Mouse (Mus musculus) heart, postnatal 10 days (tissue): ENCODE measurements around the gene Cbx6. TPM values are rescaled to one million over a fixed set of nuclear protein-coding genes. Genes with fewer than 3 reads are reported as not detected.

Experiments used
- DNase-seq, 2 experiments: peaks; one replicate each; pipeline ENCODE4 v3.0.0; 2021
- intact Hi-C: fragments of 180-260 bp; cut with DNase I; formaldehyde crosslinking; loops from one replicate; pipeline ENCODE4 v1.15.1; 2025
- total RNA-seq, 2 experiments: library from RNA; stranded (reverse); gene quantifications; 2 replicates each; pipeline ENCODE4 v1.2.3; 2021

Gene Cbx6
- total RNA-seq, 2 experiments from 2014 or later: 40.7 to 48.7 TPM

- DNase-seq: no peak
- intact Hi-C loops: no loop called here
Measured at GRCm38 (mm10) chr15:79805246-79805645, 29.2 kb downstream of the Cbx6 start.

- intact Hi-C loops: no loop called here
- DNase-seq: peak; percentile 57 to 58
Measured at GRCm38 (mm10) chr15:79804352-79805071, 30.0 kb downstream of the Cbx6 start, which contains the start of gene Nptxr. Gene Nptxr, minus strand, starts transcription at chr15:79804766.

GRCm38 (mm10) chr15:79803533-79804351, 30.7 kb downstream of the Cbx6 start:
- peak in 1 of 2 experiments; percentile 48 for DNase-seq
- intact Hi-C loops: no loop called here

- intact Hi-C loops: no loop called here
Measured at GRCm38 (mm10) chr15:79802304-79802703, 32.2 kb downstream of the Cbx6 start.

GRCm38 (mm10) chr15:79801646-79802045, 32.8 kb downstream of the Cbx6 start:
- no peak for DNase-seq
- intact Hi-C loops: no loop called here

More at GRCm38 (mm10) chr15:79802304-79802703, 32.2 kb downstream of the Cbx6 start:
- no peak for DNase-seq

GRCm38 (mm10) chr15:79800701-79801100, 33.8 kb downstream of the Cbx6 start:
- no peak for DNase-seq
- intact Hi-C loops: no loop called here

GRCm38 (mm10) chr15:79798591-79798990, 35.9 kb downstream of the Cbx6 start:
- intact Hi-C loops: no loop called here
- DNase-seq: no peak

GRCm38 (mm10) chr15:79797680-79798079, 36.8 kb downstream of the Cbx6 start:
- intact Hi-C loops: no loop called here
- DNase-seq: no peak

- intact Hi-C loops: no loop called here
Measured at GRCm38 (mm10) chr15:79797096-79797495, 37.4 kb downstream of the Cbx6 start.

GRCm38 (mm10) chr15:79796256-79796655, 38.2 kb downstream of the Cbx6 start:
- no peak for DNase-seq
- intact Hi-C loops: no loop called here

More at GRCm38 (mm10) chr15:79797096-79797495, 37.4 kb downstream of the Cbx6 start:
- no peak for DNase-seq

- intact Hi-C loops: no loop called here
- DNase-seq: peak in 1 of 2 experiments; percentile 36
Measured at GRCm38 (mm10) chr15:79794173-79794572, 40.3 kb downstream of the Cbx6 start.

- intact Hi-C loops: no loop called here
Measured at GRCm38 (mm10) chr15:79793076-79793475, 41.4 kb downstream of the Cbx6 start.

GRCm38 (mm10) chr15:79792455-79792854, 42.0 kb downstream of the Cbx6 start:
- DNase-seq: no peak
- intact Hi-C loops: no loop called here

More at GRCm38 (mm10) chr15:79793076-79793475, 41.4 kb downstream of the Cbx6 start:
- no peak for DNase-seq

- intact Hi-C loops: no loop called here
- DNase-seq: peak; percentile 72 to 82
Measured at GRCm38 (mm10) chr15:79791502-79791901, 43.0 kb downstream of the Cbx6 start.

- no peak for DNase-seq
- intact Hi-C loops: no loop called here
Measured at GRCm38 (mm10) chr15:79790905-79791304, 43.6 kb downstream of the Cbx6 start.

- no peak for DNase-seq
- intact Hi-C loops: no loop called here
Measured at GRCm38 (mm10) chr15:79790111-79790510, 44.4 kb downstream of the Cbx6 start.

GRCm38 (mm10) chr15:79787815-79788214, 46.7 kb downstream of the Cbx6 start:
- no peak for DNase-seq
- intact Hi-C loops: no loop called here

- intact Hi-C loops: no loop called here
Measured at GRCm38 (mm10) chr15:79785056-79785455, 49.4 kb downstream of the Cbx6 start.

GRCm38 (mm10) chr15:79777749-79778148, 56.7 kb downstream of the Cbx6 start, which contains the start of gene Dnal4:
Gene Dnal4, minus strand, starts transcription at chr15:79777849.
- intact Hi-C loops: no loop called here
- DNase-seq: no peak

More at GRCm38 (mm10) chr15:79785056-79785455, 49.4 kb downstream of the Cbx6 start:
- DNase-seq: no peak

GRCm38 (mm10) chr15:79775662-79776061, 58.8 kb downstream of the Cbx6 start:
- DNase-seq: no peak
- intact Hi-C loops: no loop called here
